Mouse (Mus musculus) megakaryocyte-erythroid progenitor cell, adult 5-6 weeks (primary cell): ENCODE results near the gene Stap2. TPM values are rescaled to one million over a fixed set of nuclear protein-coding genes. Genes with fewer than 3 reads are reported as not detected.

Experiments
- ATAC-seq: replicated peaks from 2 replicates; pipeline ENCODE4 v1.8.0; 2016; ENCODE audit warnings: mild to moderate bottlenecking, inconsistent platforms; ENCODE audit not compliant: severe bottlenecking, poor library complexity, low FRiP score, low TSS enrichment
- total RNA-seq, 2 experiments: library from RNA; stranded (forward) in 1 of 2; stranded (reverse) in 1 of 2; fragments of 200-1000, 215-1000 nt in 1 of 2; fragments of >200 nt in 1 of 2; fragmentation: Nextera tagmentation in 1 of 2; gene quantifications; 2 replicates each; pipeline ENCODE4 v1.2.3; 2014 to 2017

Stap2 gene
- total RNA-seq, 2 experiments from 2014 or later, result not detected

- no peak for ATAC-seq
These were observed 40.4 kb downstream of the Stap2 start for GRCm38 (mm10) chr17:55964996-55965395.

GRCm38 (mm10) chr17:55964496-55964895, 40.9 kb downstream of the Stap2 start:
- no peak for ATAC-seq

DNA sequence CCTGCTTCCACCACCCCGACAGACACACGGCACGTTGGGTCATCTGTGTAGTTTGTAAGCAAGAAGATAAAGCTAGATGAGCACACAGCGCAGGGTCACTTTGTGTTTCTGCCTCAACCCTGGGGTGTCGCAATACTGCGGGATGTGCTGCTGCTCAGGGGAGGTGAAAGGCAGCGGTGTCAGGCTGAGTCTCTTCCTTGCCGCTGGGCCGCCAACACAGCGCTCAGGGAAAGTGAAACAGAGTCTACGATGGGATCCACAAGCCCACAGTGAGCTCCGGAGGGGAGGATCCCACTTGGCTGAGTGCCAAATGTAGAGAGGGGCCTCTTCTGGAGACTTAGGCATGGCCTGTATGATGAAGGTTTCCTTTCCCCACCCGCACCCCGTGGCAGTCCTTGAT, 42.2 kb downstream of the Stap2 start:
- ATAC-seq, result no peak

GRCm38 (mm10) chr17:55961631-55962030, 43.8 kb downstream of the Stap2 start:
- ATAC-seq, result no peak

DNA sequence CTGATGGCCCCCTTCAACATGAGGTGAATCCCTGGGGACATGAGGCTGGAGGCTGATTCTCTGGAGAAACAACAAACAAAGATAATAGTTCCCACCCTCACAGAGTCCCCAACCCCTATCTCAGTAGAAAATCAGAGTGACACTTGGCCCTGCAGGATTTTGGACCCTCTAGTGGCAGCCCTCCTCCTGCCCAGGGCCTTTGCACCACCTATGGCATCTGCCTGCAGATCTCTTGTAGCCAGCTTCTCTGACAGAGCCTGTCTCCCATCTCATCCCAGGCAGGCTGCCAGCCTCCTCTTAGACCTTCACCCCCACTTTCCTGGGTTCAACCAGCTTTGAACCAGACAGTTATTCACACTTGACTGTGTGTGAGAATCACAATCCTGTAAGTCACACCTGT, 44.6 kb downstream of the Stap2 start:
- ATAC-seq, result no peak

- no peak for ATAC-seq
These were observed 45.2 kb downstream of the Stap2 start for GRCm38 (mm10) chr17:55959946-55960740.

GRCm38 (mm10) chr17:55958918-55959728, 46.3 kb downstream of the Stap2 start, which contains the start of gene Yju2:
Gene Yju2 (plus strand): TSS chr17:55959099.
- peak; percentile 91 for ATAC-seq

GRCm38 (mm10) chr17:55958584-55958886, 46.8 kb downstream of the Stap2 start:
- ATAC-seq, result no peak

DNA sequence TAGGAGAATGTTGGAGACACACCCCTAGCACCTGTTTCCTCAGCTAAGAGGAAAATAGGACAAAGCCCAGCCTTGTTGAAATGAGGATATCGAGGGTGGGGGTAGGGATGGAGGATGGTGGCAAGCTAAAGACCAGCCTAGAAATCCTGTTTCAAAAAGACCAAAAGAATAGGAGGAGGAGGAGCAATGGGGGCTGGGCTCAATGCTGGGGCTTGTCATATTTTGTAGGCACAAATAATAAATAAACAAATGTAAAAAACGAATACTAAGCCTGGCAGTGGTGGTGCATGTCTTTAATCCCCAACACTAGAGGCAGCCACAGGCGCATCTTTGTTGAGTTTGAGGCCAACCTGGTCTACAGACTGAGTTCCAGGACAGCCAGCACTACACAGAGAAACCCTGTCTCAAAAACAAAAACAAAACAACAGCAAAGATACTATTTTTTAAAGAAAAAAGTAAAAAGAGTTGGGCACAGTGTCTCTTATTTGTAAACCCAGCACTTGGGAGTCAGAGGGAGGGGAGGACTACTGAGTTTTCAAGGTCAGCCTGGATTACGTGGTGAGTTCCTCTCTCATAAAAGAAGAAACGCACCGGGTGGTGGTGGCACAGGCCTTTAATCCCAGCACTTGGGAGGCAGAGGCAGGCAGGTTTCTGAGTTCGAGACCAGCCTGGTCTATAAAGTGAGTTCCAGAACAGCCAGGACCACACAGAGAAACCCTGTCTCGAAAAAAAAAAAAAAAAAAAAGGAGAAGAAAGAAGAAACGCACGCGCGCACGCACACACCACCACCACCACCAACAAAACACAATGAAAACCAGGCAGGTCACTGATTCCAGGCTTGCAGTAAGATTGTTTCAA, 47.4 kb downstream of the Stap2 start:
- no peak for ATAC-seq

DNA sequence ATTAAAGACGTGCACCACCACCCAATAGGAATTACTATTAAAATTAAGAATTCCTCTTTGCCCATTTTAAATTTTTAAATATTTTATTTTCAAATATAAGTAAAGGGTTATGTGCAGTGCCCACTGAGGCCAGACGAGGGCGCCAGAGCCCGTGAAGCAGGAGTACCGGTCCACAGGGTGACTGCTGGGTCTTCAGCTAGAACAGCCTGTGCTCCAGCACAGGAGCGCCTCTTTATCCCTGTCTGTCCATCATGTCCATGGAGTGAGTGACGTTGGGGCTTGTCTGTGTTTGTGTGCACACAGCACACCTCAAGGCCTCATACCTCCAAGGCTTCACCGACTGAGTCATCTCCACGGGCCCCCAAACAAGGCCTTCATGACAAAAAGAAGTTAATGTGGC, 48.2 kb downstream of the Stap2 start:
- peak; percentile 30; the same call in 1 of the 2 replicates for ATAC-seq

DNA sequence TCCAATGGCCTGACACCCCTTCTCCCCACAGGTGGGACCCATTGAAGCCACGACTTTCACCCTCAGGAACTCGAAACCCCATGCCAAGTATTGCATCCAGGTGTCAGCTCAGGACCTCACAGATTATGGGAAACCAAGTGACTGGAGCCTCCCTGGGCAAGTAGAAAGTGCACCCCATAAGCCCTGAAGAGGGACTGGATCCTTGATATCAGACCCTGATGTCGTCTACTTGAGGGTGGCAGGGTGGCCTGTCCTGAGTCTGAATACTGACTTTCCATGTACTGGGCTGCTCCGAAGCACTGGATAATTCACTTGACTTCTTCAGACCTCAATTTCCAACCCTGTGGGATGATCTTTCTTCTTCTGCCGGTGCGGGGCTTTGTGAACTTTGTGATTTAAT, 48.8 kb downstream of the Stap2 start:
- no peak for ATAC-seq

- ATAC-seq, result no peak
These were observed 49.3 kb downstream of the Stap2 start for GRCm38 (mm10) chr17:55956129-55956528.

- no peak for ATAC-seq
These were observed 51.2 kb downstream of the Stap2 start for GRCm38 (mm10) chr17:55954229-55954628.

GRCm38 (mm10) chr17:55953751-55954150, 51.6 kb downstream of the Stap2 start:
- no peak for ATAC-seq

DNA sequence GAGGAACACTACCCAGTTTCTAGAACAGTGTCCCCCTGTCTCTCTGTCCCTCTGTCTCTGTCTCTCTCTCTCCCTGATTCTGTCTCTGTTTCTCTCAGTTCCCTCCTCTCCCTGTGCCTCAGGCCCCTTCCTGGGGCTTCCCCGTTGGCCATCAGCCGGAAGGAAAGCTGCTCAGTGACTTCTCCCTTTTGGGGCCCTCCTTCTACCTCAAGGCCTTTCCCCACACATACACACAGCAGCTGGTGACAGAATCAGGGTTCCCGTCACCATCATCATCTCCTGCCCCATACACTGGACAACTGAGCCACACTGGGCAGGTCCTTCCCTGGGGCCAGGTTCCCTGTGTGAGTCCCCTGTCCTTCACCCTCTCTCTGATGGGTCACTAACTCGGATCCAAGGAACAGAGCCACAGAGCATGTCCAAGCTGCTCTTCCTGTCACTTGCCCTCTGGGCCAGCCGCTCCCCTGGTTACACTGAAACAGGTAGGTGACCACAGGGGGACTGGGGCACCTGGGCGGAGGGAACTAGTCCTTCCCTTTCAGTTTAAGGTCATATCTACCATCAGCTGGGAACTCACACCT, 52.8 kb downstream of the Stap2 start, which contains the start of gene Ebi3:
Gene Ebi3 (plus strand): TSS at position 194 of the 581 bp plus-strand sequence.
- no peak for ATAC-seq

GRCm38 (mm10) chr17:55952041-55952440, 53.3 kb downstream of the Stap2 start:
- ATAC-seq, result no peak

DNA sequence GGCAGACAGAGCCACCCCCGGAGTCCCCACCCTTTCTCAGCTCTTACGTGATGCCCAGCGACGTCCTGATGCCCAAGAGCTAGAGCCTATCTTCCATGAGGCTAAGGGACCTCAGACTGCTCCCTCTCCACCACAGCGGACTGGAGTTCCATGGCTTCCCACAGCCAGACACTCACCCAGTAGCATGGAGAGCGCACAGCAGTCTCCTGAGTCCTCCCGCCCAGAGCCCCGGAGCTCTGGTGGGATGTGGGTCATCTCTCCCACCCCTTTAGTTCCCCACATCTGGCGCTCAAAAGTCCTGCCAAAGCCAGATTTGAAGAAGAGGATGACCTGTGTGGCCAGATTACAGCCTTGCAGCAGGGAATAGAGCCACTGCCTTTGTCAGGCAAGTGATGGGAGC, 54.8 kb downstream of the Stap2 start:
- ATAC-seq, result no peak

DNA sequence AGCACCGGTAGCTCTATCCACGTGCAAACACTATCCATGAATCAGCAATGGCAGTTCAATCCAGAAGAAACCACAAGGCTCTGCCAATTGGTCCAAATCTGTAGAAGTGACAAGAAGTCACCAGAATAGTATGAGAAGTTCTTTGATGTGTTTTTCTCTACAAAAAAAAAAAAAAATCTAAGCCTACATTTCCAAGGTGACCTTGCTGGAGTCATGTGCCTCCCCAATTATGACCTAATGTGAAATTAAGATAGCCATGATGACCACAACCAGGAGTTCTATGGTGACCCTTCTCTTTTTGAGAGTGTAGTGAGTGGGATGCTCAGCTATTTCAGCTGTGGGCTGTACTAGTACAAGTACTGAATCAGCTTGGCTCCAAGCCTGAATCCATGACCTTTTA, 56.0 kb downstream of the Stap2 start, which contains the start of gene Zfp119b:
Gene Zfp119b (minus strand): TSS at position 101 of the 400 bp plus-strand sequence.
- ATAC-seq, result no peak

- no peak for ATAC-seq
These were observed 56.7 kb downstream of the Stap2 start for GRCm38 (mm10) chr17:55948647-55949046.
